Mouse (Mus musculus): ENCODE measurements at regions not wholly inside any gene's neighbourhood (a gene's known extent, or its start where the extent isn't known, plus 50 kb on each side); places are given as distances from the start of the nearest gene placed in this dataset.
"Not testable (repeated sequence)": the region's sequence is repeated elsewhere in the genome, so short reads cannot be mapped to it uniquely, and the experiment has no call there.

DNA sequence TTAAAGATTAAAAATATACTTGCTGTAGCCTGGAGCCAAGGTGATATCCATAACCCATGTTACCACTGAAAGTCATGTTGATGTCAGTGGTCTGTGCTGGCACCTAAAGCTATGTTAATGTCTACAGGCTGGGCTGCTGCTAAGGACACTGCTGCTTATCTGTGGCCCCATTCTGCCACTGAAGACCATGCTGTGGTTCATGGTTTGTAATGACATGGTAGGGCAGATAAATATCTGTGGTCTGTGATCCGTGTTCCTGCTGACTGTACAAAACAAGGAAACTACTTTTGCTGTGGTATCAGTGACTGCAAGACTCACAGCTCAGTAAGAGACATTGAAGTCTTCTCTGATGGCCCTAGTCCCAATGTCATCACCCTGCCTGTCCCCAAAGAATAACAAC is 245.7 kb downstream of the Slco4c1 start:
- Histone ChIP-seq H3K9me3 (no peaks in the 10 kb centered on the region), H3K27me3 (no peaks in the 10 kb centered on the region), H3K27ac (no peak overlapping the region), H3K4me1 (replicated peaks) (no peaks in the 10 kb centered on the region), H3K4me2 (replicated peaks) (no peak overlapping the region), H3K4me3 (replicated peaks) (no peak overlapping the region), H3K9ac (replicated peaks) (no peak overlapping the region), H3K36me3 (no peaks in the 10 kb centered on the region)
- ATAC-seq: no peak
- 80% methylated on average over 1 of the region's 1 CpGs for WGBS

- not testable (repeated sequence) for H3K36me3 ChIP-seq; H3K4me3 ChIP-seq (replicated peaks); H3K4me1 ChIP-seq (replicated peaks); H3K9ac ChIP-seq (replicated peaks); ATAC-seq; H3K27me3 ChIP-seq; H3K9me3 ChIP-seq; H3K27ac ChIP-seq; H3K4me2 ChIP-seq (replicated peaks)
- WGBS: 94% methylated on average over 5 of the region's 5 CpGs
Measured at GRCm38 (mm10) chr1:96625326-96625725, 246.6 kb downstream of the Slco4c1 start.

DNA sequence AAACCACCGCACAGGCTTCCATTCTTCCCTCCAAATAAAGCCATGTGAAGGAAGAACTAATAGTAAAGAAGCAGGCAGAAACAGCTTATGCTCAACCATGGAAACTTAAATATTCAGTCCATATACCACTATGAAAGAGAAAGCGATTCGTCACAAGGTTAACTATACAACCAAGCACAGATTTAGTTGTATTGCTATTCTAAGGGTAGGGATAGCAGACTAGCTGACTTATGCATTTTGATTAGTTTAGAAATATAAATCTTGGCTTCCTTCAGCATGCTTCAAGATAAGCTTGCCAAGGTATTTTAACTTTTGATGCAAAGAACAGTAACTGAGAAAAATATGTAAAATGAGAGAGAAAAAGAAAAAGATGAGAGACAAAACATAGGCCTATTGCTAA is 275.8 kb downstream of the Slco4c1 start:
- 85% methylated on average over 3 of the region's 3 CpGs for WGBS

GRCm38 (mm10) chr1:96569281-96569680 is 302.7 kb downstream of the Slco4c1 start:
- H3K4me3 ChIP-seq (replicated peaks): no peak overlapping the region
- ATAC-seq: no peak
- H3K9ac ChIP-seq (replicated peaks): no peak overlapping the region
- no peaks in the 10 kb centered on the region for H3K27me3 ChIP-seq
- H3K27ac ChIP-seq: no peak overlapping the region
- no peaks in the 10 kb centered on the region for H3K36me3 ChIP-seq
- H3K4me2 ChIP-seq (replicated peaks): no peak overlapping the region
- H3K4me1 ChIP-seq (replicated peaks): no peaks in the 10 kb centered on the region
- no peaks in the 10 kb centered on the region for H3K9me3 ChIP-seq

More for the DNA sequence above, 275.8 kb downstream of the Slco4c1 start:
- H3K4me3 ChIP-seq (replicated peaks): no peak overlapping the region
- H3K4me1 ChIP-seq (replicated peaks): no peaks in the 10 kb centered on the region
- no peaks in the 10 kb centered on the region for H3K36me3 ChIP-seq
- H3K27ac ChIP-seq: no peak overlapping the region
- no peak overlapping the region for H3K9ac ChIP-seq (replicated peaks)
- H3K4me2 ChIP-seq (replicated peaks): no peak overlapping the region
- no peak for ATAC-seq
- no peaks in the 10 kb centered on the region for H3K27me3 ChIP-seq
- no peaks in the 10 kb centered on the region for H3K9me3 ChIP-seq

- 73% methylated on average over 3 of the region's 3 CpGs for WGBS
- peak; percentile 74; the same call in 1 of the 2 replicates for ATAC-seq
- Histone ChIP-seq H3K27ac (no peak overlapping the region), H3K9ac (replicated peaks) (no peak overlapping the region), H3K4me1 (replicated peaks) (no peaks in the 10 kb centered on the region), H3K27me3 (no peaks in the 10 kb centered on the region), H3K4me3 (replicated peaks) (no peak overlapping the region), H3K9me3 (no peaks in the 10 kb centered on the region), H3K36me3 (no peaks in the 10 kb centered on the region), H3K4me2 (replicated peaks) (no peak overlapping the region)
Measured at GRCm38 (mm10) chr1:96563279-96563910, 308.6 kb downstream of the Slco4c1 start.

DNA sequence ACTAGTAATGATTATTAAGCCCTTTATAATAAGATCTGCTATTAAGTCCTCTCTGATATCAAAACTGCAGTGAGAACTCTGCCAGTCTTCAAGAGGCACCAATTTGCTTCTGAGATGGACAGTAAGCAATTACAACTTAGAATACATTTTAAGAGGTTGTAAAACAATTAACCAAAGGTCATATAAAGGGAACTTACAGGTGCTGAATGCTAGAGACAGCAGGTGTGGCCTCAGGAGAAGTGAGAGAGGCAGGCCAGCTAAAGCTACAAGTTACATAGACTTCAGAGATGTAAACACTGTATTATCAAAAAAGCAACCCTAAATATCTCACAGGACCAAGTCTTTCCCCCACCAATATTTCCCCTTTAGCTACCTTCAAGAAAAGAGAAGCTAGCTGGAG is 315.7 kb downstream of the Slco4c1 start:
- Histone ChIP-seq H3K27me3 (no peaks in the 10 kb centered on the region), H3K27ac (no peak overlapping the region), H3K9ac (replicated peaks) (no peak overlapping the region), H3K9me3 (no peaks in the 10 kb centered on the region), H3K36me3 (no peaks in the 10 kb centered on the region), H3K4me3 (replicated peaks) (no peak overlapping the region), H3K4me1 (replicated peaks) (no peaks in the 10 kb centered on the region), H3K4me2 (replicated peaks) (no peak overlapping the region)
- ATAC-seq: no peak

DNA sequence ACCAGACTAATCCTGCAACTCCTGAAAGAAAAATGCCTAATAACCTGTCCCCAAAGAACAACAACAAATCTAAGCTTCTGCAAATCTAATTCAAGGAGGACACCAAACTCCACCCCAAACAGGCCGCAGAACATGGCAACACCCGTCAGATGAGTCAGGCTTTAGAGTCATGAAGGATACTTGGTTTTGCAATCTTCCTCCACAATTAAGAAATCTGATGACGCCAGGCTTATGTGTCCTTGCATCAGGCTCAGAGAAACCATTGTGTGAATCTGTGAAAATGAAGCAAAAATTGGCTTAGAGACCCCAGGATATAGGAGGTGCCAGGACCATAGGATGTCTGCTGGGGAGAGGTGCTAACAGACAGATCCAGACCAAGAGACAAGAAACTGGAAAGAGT is 352.6 kb downstream of the Slco4c1 start:
- H3K36me3 ChIP-seq: no peaks in the 10 kb centered on the region
- H3K4me2 ChIP-seq (replicated peaks): no peak overlapping the region
- H3K4me3 ChIP-seq (replicated peaks): no peak overlapping the region
- H3K4me1 ChIP-seq (replicated peaks): no peaks in the 10 kb centered on the region
- H3K9me3 ChIP-seq: no peaks in the 10 kb centered on the region
- no peak for ATAC-seq
- H3K27me3 ChIP-seq: no peaks in the 10 kb centered on the region
- no peak overlapping the region for H3K27ac ChIP-seq
- WGBS: 95% methylated on average over 3 of the region's 3 CpGs
- H3K9ac ChIP-seq (replicated peaks): no peak overlapping the region

DNA sequence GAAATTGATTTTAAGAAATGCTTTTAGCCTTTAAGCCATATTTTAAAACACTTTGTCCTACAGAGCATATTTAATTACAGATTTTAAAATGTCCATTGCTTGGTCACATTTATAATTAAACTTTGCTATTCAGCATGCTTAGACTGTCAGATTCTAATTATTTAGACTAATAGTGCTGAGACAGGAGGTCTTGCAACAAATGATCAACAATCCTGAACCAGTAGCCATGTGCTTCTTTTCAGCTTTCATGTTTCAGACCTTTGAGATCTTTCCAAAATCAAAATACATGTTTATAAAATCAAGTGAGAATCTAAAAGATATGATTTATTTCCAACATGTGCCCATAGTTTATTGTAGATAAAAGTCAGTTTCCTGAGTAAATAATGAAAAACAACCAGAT is 371.0 kb downstream of the Slco4c1 start:
- Histone ChIP-seq H3K4me1 (replicated peaks) (no peaks in the 10 kb centered on the region), H3K27ac (no peak overlapping the region), H3K27me3 (no peaks in the 10 kb centered on the region), H3K4me2 (replicated peaks) (no peak overlapping the region), H3K9ac (replicated peaks) (no peak overlapping the region), H3K4me3 (replicated peaks) (no peak overlapping the region), H3K36me3 (no peaks in the 10 kb centered on the region), H3K9me3 (no peaks in the 10 kb centered on the region)
- ATAC-seq: no peak

DNA sequence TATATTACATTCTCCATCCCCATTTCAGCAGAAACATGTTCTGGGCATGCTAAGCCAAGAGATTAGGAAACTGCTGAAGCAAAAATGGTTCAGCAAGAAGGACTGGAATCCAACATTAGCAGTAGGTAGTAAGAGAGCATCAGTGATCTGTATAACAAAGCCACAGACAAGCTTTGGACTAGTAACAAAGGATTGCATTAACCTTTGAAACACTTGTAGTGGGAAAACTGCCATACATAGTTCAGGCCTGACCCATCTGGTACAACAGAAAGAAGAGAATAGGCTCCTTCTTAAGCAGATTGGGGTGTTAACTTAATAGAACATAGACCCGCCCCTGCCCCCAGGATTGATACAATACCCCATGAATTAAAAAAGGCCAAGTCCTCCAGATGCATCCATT is 389.2 kb downstream of the Slco4c1 start:
- Histone ChIP-seq H3K27ac (no peak overlapping the region), H3K9me3 (no peaks in the 10 kb centered on the region), H3K4me1 (replicated peaks) (no peaks in the 10 kb centered on the region), H3K4me3 (replicated peaks) (no peak overlapping the region), H3K27me3 (no peaks in the 10 kb centered on the region), H3K36me3 (no peaks in the 10 kb centered on the region), H3K9ac (replicated peaks) (no peak overlapping the region), H3K4me2 (replicated peaks) (no peak overlapping the region)
- no peak for ATAC-seq
- 79% methylated on average over 1 of the region's 1 CpGs for WGBS

DNA sequence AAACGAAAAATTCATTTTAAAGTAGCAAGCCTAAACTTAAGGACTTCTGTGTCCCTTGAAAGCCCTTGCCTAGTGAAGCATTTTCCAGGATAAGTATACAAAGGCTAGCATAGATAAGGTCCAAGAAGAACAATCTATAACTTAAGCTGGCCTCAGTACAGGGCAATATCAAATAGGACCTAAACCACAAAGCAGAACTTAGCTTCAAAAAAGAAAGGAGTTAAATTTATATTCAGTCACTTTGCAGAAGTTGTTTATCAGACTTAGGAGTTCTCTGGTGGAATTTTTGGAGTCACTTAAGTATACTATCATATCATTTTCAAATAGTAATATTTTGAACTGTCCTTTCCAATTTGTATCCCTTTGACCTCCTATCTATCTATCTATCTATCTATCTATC is 421.1 kb downstream of the Slco4c1 start:
- Histone ChIP-seq H3K36me3 (no peaks in the 10 kb centered on the region), H3K27me3 (no peaks in the 10 kb centered on the region), H3K9ac (replicated peaks) (no peak overlapping the region), H3K27ac (no peak overlapping the region), H3K4me3 (replicated peaks) (no peak overlapping the region), H3K4me2 (replicated peaks) (no peak overlapping the region), H3K4me1 (replicated peaks) (no peaks in the 10 kb centered on the region), H3K9me3 (no peaks in the 10 kb centered on the region)
- ATAC-seq: no peak
- WGBS: 64% methylated on average over 1 of the region's 1 CpGs

- no peaks in the 10 kb centered on the region for H3K27me3 ChIP-seq
- H3K9me3 ChIP-seq: no peaks in the 10 kb centered on the region
- H3K4me2 ChIP-seq (replicated peaks): no peak overlapping the region
- WGBS: 98% methylated on average over 1 of the region's 1 CpGs
- no peaks in the 10 kb centered on the region for H3K36me3 ChIP-seq
- H3K27ac ChIP-seq: no peak overlapping the region
- H3K4me3 ChIP-seq (replicated peaks): no peak overlapping the region
- no peak for ATAC-seq
- H3K9ac ChIP-seq (replicated peaks): no peak overlapping the region
- H3K4me1 ChIP-seq (replicated peaks): no peaks in the 10 kb centered on the region
Measured at GRCm38 (mm10) chr1:96445215-96445614, 426.8 kb downstream of the Slco4c1 start.

GRCm38 (mm10) chr1:96433057-96433456 is 438.9 kb downstream of the Slco4c1 start:
- Histone ChIP-seq H3K4me1 (replicated peaks) (no peaks in the 10 kb centered on the region), H3K9ac (replicated peaks) (no peak overlapping the region), H3K9me3 (no peaks in the 10 kb centered on the region), H3K36me3 (no peaks in the 10 kb centered on the region), H3K27ac (no peak overlapping the region), H3K4me3 (replicated peaks) (no peak overlapping the region), H3K4me2 (replicated peaks) (no peak overlapping the region), H3K27me3 (no peaks in the 10 kb centered on the region)
- 79% methylated on average over 2 of the region's 2 CpGs for WGBS
- no peak for ATAC-seq

DNA sequence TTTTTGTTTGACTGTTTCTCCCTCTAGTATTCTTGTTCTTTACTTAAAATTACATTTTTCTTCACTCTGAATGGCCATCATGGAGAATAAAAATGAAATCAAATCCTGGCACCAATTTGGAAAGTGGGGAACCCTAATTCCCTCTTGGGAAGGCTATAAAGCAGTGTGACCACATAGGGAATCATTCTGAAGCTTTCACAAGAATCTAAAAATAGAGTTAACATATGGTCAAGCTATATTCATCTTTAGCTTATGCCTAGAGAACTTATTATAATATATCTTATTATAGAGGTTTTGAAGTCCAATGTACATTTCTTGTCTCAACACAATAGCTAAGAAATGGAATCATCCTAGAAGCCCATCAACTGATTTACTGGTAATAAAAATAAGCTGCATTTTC is 448.5 kb downstream of the Slco4c1 start:
- Histone ChIP-seq H3K27me3 (no peaks in the 10 kb centered on the region), H3K36me3 (no peaks in the 10 kb centered on the region), H3K4me1 (replicated peaks) (no peaks in the 10 kb centered on the region), H3K27ac (no peak overlapping the region), H3K9me3 (no peaks in the 10 kb centered on the region), H3K4me3 (replicated peaks) (no peak overlapping the region), H3K9ac (replicated peaks) (no peak overlapping the region), H3K4me2 (replicated peaks) (no peak overlapping the region)
- ATAC-seq: no peak

Measured in midbrain, embryonic 13.5 days (tissue).